Mouse (Mus musculus) CH12.LX (cell line): ENCODE measurements at regions not wholly inside any gene's neighbourhood (a gene's known extent, or its start where the extent isn't known, plus 50 kb on each side); places are given as distances from the start of the nearest gene placed in this dataset.

Experiments used
- DNase-seq: peaks from one replicate; pipeline ENCODE4 v3.0.0-alpha.2; 2013; ENCODE audit errors: extremely low read depth
- H3K27ac ChIP-seq: 2 replicates; pipeline ENCODE4 v1.5.1; 2012; ENCODE audit warnings: low read depth, mild to moderate bottlenecking, control low read depth, moderate library complexity; ENCODE audit not compliant: insufficient read depth
- H3K27me3 ChIP-seq: replicated peaks from 2 replicates; pipeline ENCODE3; 2012; ENCODE audit warnings: inconsistent platforms
- H3K36me3 ChIP-seq, 2 experiments: replicated peaks in 1 of 2; 2 replicates each; pipeline versions ENCODE3 to v1.6.1; 2012; ENCODE audit warnings: inconsistent platforms in 1 of 2, low read length in 1 of 2, mild to moderate bottlenecking in 1 of 2, mixed read lengths in 1 of 2, moderate library complexity in 1 of 2; ENCODE audit not compliant: control insufficient read depth in 1 of 2, insufficient read depth in 1 of 2
- H3K4me1 ChIP-seq, 2 experiments: 2 replicates each; pipeline ENCODE4 v1.6.1; 2012; ENCODE audit warnings: inconsistent platforms in 1 of 2, moderate library complexity in 1 of 2; ENCODE audit not compliant: insufficient read depth in 2 of 2, control insufficient read depth in 1 of 2
- H3K4me2 ChIP-seq: 2 replicates; pipeline ENCODE4 v1.6.1; 2012; ENCODE audit warnings: low read depth, mild to moderate bottlenecking, control low read depth; ENCODE audit not compliant: poor library complexity, insufficient read depth, severe bottlenecking
- H3K4me3 ChIP-seq, 3 experiments: fragments of 150-350 bp in 1 of 3; sonication (generic) in 1 of 3; replicated peaks in 1 of 3; 2 replicates each; pipeline versions ENCODE3 to v1.5.1; 2011 to 2012; ENCODE audit warnings: low read depth in 2 of 3, low read length in 2 of 3, mild to moderate bottlenecking in 2 of 3, moderate library complexity in 2 of 3, control low read depth in 1 of 3, improper control_type of control experiment in 1 of 3, inconsistent platforms in 1 of 3, mixed read lengths in 1 of 3; ENCODE audit not compliant: poor library complexity in 1 of 3
- H3K79me2 ChIP-seq: replicated peaks from 2 replicates; pipeline ENCODE4 v1.6.1; 2012; ENCODE audit warnings: mild to moderate bottlenecking, moderate library complexity; ENCODE audit not compliant: control insufficient read depth, poor library complexity, insufficient read depth, severe bottlenecking; ENCODE audit errors: extremely low read depth
- H3K9ac ChIP-seq: 2 replicates; pipeline ENCODE4 v1.6.1; 2012; ENCODE audit warnings: low read depth, mild to moderate bottlenecking, control low read depth, moderate library complexity; ENCODE audit not compliant: insufficient read depth
- H3K9me3 ChIP-seq: replicated peaks from 2 replicates; pipeline ENCODE3; 2012; ENCODE audit warnings: low read length, inconsistent platforms, mixed read lengths
- CHD1 ChIP-seq: IDR thresholded peaks from 2 replicates; pipeline ENCODE4 v1.6.1; 2012; ENCODE audit warnings: low read depth, low read length, improper control_type of control experiment, inconsistent platforms
- E2F4 ChIP-seq: IDR thresholded peaks from 2 replicates; pipeline ENCODE4 v1.6.1; 2011; ENCODE audit warnings: low read depth, low read length, improper control_type of control experiment; ENCODE audit not compliant: insufficient replicate concordance
- EP300 ChIP-seq: IDR thresholded peaks from 2 replicates; pipeline ENCODE4 v1.6.1; 2011; ENCODE audit warnings: low read length, improper control_type of control experiment
- HCFC1 ChIP-seq: IDR thresholded peaks from 2 replicates; pipeline ENCODE4 v1.6.1; 2012; ENCODE audit warnings: low read depth, mild to moderate bottlenecking, inconsistent platforms, low read length, improper control_type of control experiment
- IRF4 ChIP-seq: IDR thresholded peaks from 2 replicates; pipeline ENCODE4 v1.6.1; 2014; ENCODE audit warnings: low read depth, mild to moderate bottlenecking, inconsistent platforms, low read length, improper control_type of control experiment
- JUND ChIP-seq: conservative IDR thresholded peaks from 2 replicates; pipeline ENCODE4 v1.6.1; 2011; ENCODE audit warnings: low read depth, low read length, improper control_type of control experiment
- MAFK ChIP-seq: IDR thresholded peaks from 2 replicates; pipeline ENCODE4 v1.6.1; 2011; ENCODE audit warnings: low read length, improper control_type of control experiment; ENCODE audit not compliant: insufficient replicate concordance
- MAX ChIP-seq: IDR thresholded peaks from 2 replicates; pipeline ENCODE4 v1.6.1; 2011; ENCODE audit warnings: low read length, improper control_type of control experiment
- MXI1 ChIP-seq: IDR thresholded peaks from 2 replicates; pipeline ENCODE4 v1.6.1; 2011; ENCODE audit warnings: mild to moderate bottlenecking, low read depth, low read length, improper control_type of control experiment
- MYC ChIP-seq: IDR thresholded peaks from 2 replicates; pipeline ENCODE4 v1.6.1; 2011; ENCODE audit warnings: low read depth, mild to moderate bottlenecking, improper control_type of control experiment, low read length
- NELFE ChIP-seq: IDR thresholded peaks from 2 replicates; pipeline ENCODE4 v1.6.1; 2011; ENCODE audit warnings: low read depth, low read length, improper control_type of control experiment
- NRF1 ChIP-seq: IDR thresholded peaks from 2 replicates; pipeline ENCODE4 v1.6.1; 2014; ENCODE audit warnings: low read depth, mild to moderate bottlenecking, inconsistent platforms, low read length, improper control_type of control experiment, moderate library complexity
- POLR2A ChIP-seq: IDR thresholded peaks from 2 replicates; pipeline ENCODE4 v1.6.1; 2011; ENCODE audit warnings: low read depth, mild to moderate bottlenecking, improper control_type of control experiment, low read length
- POLR2AphosphoS2 ChIP-seq: IDR thresholded peaks from 2 replicates; pipeline ENCODE4 v1.6.1; 2011; ENCODE audit warnings: low read depth, low read length, improper control_type of control experiment
- RAD21 ChIP-seq: IDR thresholded peaks from 2 replicates; pipeline ENCODE4 v1.6.1; 2011; ENCODE audit warnings: low read depth, mild to moderate bottlenecking, low read length, improper control_type of control experiment, moderate library complexity
- RCOR1 ChIP-seq: conservative IDR thresholded peaks from 2 replicates; pipeline ENCODE4 v1.6.1; 2012; ENCODE audit warnings: low read depth, mild to moderate bottlenecking, inconsistent platforms, low read length, improper control_type of control experiment
- SMC3 ChIP-seq: IDR thresholded peaks from 2 replicates; pipeline ENCODE4 v1.6.1; 2011; ENCODE audit warnings: low read depth, low read length, improper control_type of control experiment
- TBP ChIP-seq: conservative IDR thresholded peaks from 2 replicates; pipeline ENCODE4 v1.6.1; 2011; ENCODE audit warnings: low read depth, low read length, improper control_type of control experiment
- TCF12 ChIP-seq: IDR thresholded peaks from 2 replicates; pipeline ENCODE4 v1.6.1; 2014; ENCODE audit warnings: low read depth, mild to moderate bottlenecking, inconsistent platforms, low read length, improper control_type of control experiment
- USF2 ChIP-seq: conservative IDR thresholded peaks from 2 replicates; pipeline ENCODE4 v1.6.1; 2011; ENCODE audit warnings: low read depth, low read length, improper control_type of control experiment
- ZC3H11A ChIP-seq: IDR thresholded peaks from 2 replicates; pipeline ENCODE4 v1.6.1; 2012; ENCODE audit warnings: low read depth, mild to moderate bottlenecking, inconsistent platforms, low read length, improper control_type of control experiment
- ZKSCAN1 ChIP-seq: IDR thresholded peaks from 2 replicates; pipeline ENCODE4 v1.6.1; 2012; ENCODE audit warnings: low read depth, inconsistent platforms, low read length, improper control_type of control experiment, borderline replicate concordance
- ZMIZ1 ChIP-seq: IDR thresholded peaks from 2 replicates; pipeline ENCODE4 v1.6.1; 2012; ENCODE audit warnings: low read depth, mild to moderate bottlenecking, inconsistent platforms, low read length, improper control_type of control experiment
- ZNF384 ChIP-seq: IDR thresholded peaks from 2 replicates; pipeline ENCODE4 v1.6.1; 2012; ENCODE audit warnings: low read depth, low read length, improper control_type of control experiment, inconsistent platforms
- dilution Hi-C: fragments of 300-500 bp; cut with MboI; formaldehyde crosslinking; loops from 2 replicates; pipeline ENCODE4 v1.14.3; 2020; ENCODE audit warnings: low sequenced_read_pairs; ENCODE audit not compliant: extremely low pct_unique_long_range_greater_than_20kb, extremely low pct_ligation_motif_present
- in situ Hi-C: fragments of 300-500 bp; cut with MboI; formaldehyde crosslinking; loops from 3 replicates; pipeline ENCODE4 v1.14.3; 2019; ENCODE audit warnings: low sequenced_read_pairs, low pct_ligation_motif_present, low pct_unique_long_range_greater_than_20kb, mixed read lengths

GRCm38 (mm10) chr3:103464181-103464580 is 110.8 kb upstream of the Syt6 start:
- Histone ChIP-seq H3K79me2 (no peaks in the 10 kb centered on the region), H3K4me3 (no peak overlapping the region), H3K27ac (no peak overlapping the region), H3K36me3 (no peaks in the 10 kb centered on the region), H3K4me1 (peaks cover 12 to 13% of the 10 kb centered on the region in 2 experiments; a peak in 3 of 4 replicates), H3K4me2 (no peak overlapping the region), H3K9ac (no peak overlapping the region), H3K27me3 (no peaks in the 10 kb centered on the region), H3K9me3 (no peaks in the 10 kb centered on the region)
- dilution Hi-C loops = no loop called here
- no peak for DNase-seq
- in situ Hi-C loops = no loop called here
- no peak for TF ChIP-seq POLR2A
- no peak for TF ChIP-seq RAD21
- no peak for TF ChIP-seq MAX
- TF ChIP-seq NRF1 = no peak
- TF ChIP-seq MAFK = no peak
- TF ChIP-seq POLR2AphosphoS2 = no peak
- TF ChIP-seq HCFC1 = no peak
- TF ChIP-seq IRF4 = no peak
- TF ChIP-seq MXI1 = no peak
- TF ChIP-seq ZC3H11A = no peak
- no peak for TF ChIP-seq TBP
- no peak for TF ChIP-seq RCOR1
- TF ChIP-seq ZNF384 = no peak
- no peak for TF ChIP-seq E2F4
- TF ChIP-seq USF2 = no peak
- no peak for TF ChIP-seq NELFE
- TF ChIP-seq JUND = no peak
- no peak for TF ChIP-seq MYC

DNA sequence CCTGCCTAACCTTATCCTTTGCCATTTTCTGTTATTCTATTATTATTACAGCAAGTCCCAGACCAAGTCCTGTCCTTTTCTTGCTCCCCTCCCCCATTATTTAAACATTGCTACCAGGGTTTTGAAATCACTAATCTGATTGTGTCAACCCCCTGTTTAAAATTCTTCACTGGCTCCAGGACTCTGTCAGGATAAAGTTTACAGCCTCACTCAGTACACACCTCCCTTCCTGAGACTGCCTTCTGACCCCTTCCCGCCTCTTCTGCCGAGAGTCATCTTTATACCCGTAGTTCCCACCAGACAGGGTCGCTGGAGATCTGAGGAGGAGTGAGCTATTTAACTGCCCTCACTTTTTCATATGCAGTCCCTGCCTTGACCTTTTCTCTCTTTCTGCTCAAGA is 110.3 kb upstream of the Syt6 start:
- no peak for DNase-seq
- TF ChIP-seq RAD21 (no peak), SMC3 (no peak), ZMIZ1 (no peak), HCFC1 (no peak), POLR2AphosphoS2 (no peak), MXI1 (no peak), ZNF384 (no peak), ZKSCAN1 (no peak), TBP (no peak), TCF12 (no peak), CHD1 (no peak), EP300 (no peak), ZC3H11A (no peak), JUND (no peak), NRF1 (no peak), E2F4 (no peak), MAFK (no peak), MYC (no peak), RCOR1 (no peak)
- no peak overlapping the region for H3K9ac ChIP-seq
- H3K36me3 ChIP-seq = no peaks in the 10 kb centered on the region
- H3K4me2 ChIP-seq = no peak overlapping the region; the same call in 1 of the 2 replicates
- peaks cover 12 to 13% of the 10 kb centered on the region in 2 experiments; a peak in 3 of 4 replicates for H3K4me1 ChIP-seq
- no peaks in the 10 kb centered on the region for H3K79me2 ChIP-seq
- dilution Hi-C loops = no loop called here
- no peak overlapping the region for H3K4me3 ChIP-seq
- H3K27ac ChIP-seq = no peak overlapping the region
- H3K27me3 ChIP-seq = no peaks in the 10 kb centered on the region
- in situ Hi-C loops = no loop called here
- no peaks in the 10 kb centered on the region for H3K9me3 ChIP-seq
